Mouse (Mus musculus) embryonic facial prominence, embryonic 12.5 days (tissue): Measurements from ENCODE around the gene Heatr4. TPM values are rescaled to one million over a fixed set of nuclear protein-coding genes. Genes with fewer than 3 reads are reported as not detected.

Source experiments
- ATAC-seq: fragments of 200-750 bp; cut with Nextera tagmentation; 2 replicates; pipeline ENCODE4 v1.8.0; 2017; ENCODE audit not compliant: insufficient number of reproducible peaks, insufficient read depth, low FRiP score, low TSS enrichment
- H3K27ac ChIP-seq: fragments of 300-500 bp; sonication (generic); 2 replicates; pipeline ENCODE4 v1.5.1; 2016; ENCODE audit warnings: mild to moderate bottlenecking
- H3K27me3 ChIP-seq: fragments of 300-500 bp; sonication (generic); 2 replicates; pipeline ENCODE4 v1.6.1; 2016; ENCODE audit warnings: mild to moderate bottlenecking, moderate library complexity
- H3K36me3 ChIP-seq: fragments of 300-500 bp; sonication (generic); 2 replicates; pipeline ENCODE4 v1.6.1; 2016; ENCODE audit warnings: mild to moderate bottlenecking
- H3K4me1 ChIP-seq: fragments of 300-500 bp; sonication (generic); 2 replicates; pipeline ENCODE4 v1.6.1; 2016
- H3K4me2 ChIP-seq: fragments of 300-500 bp; sonication (generic); replicated peaks from 2 replicates; pipeline ENCODE4 v1.6.1; 2016; ENCODE audit warnings: mild to moderate bottlenecking, moderate library complexity
- H3K4me3 ChIP-seq: fragments of 300-500 bp; sonication (generic); 2 replicates; pipeline ENCODE4 v1.5.1; 2016; ENCODE audit warnings: mild to moderate bottlenecking
- H3K9ac ChIP-seq: fragments of 300-500 bp; sonication (generic); 2 replicates; pipeline ENCODE4 v1.6.1; 2016; ENCODE audit warnings: mild to moderate bottlenecking, moderate library complexity
- H3K9me3 ChIP-seq: fragments of 300-500 bp; sonication (generic); 2 replicates; pipeline ENCODE4 v1.6.1; 2016; ENCODE audit warnings: mild to moderate bottlenecking, moderate library complexity
- WGBS: fragments of 180-500 bp; shearing (Covaris S2); methylation state at CpG from one replicate; pipeline ENCODE4 v1.1.7; 2016; 5-methylcytosine and 5-hydroxymethylcytosine counted together
- polyA plus RNA-seq: library from polyadenylated mRNA; unstranded; fragments of >200 nt; fragmentation: Nextera tagmentation; extraction: Ambion mirVana; gene quantifications from 2 replicates; pipeline ENCODE4 v1.2.1, GENCODE M21; 2016

The Heatr4 gene
- polyA plus RNA-seq, 1 experiment from 2014 or later: not detected

GRCm38 (mm10) chr12:83925160-83925703 lies 59.4 kb downstream of the Heatr4 start:
- no peak for ATAC-seq
- Histone ChIP-seq H3K4me1 (peaks cover 10% of the 10 kb centered on the region), H3K9me3 (no peaks in the 10 kb centered on the region), H3K4me2 (no peak overlapping the region), H3K27me3 (no peaks in the 10 kb centered on the region), H3K36me3 (no peaks in the 10 kb centered on the region), H3K4me3 (no peak overlapping the region), H3K9ac (no peak overlapping the region), H3K27ac (no peak overlapping the region)
- WGBS: 61% methylated on average over 7 of the region's 7 CpGs

DNA sequence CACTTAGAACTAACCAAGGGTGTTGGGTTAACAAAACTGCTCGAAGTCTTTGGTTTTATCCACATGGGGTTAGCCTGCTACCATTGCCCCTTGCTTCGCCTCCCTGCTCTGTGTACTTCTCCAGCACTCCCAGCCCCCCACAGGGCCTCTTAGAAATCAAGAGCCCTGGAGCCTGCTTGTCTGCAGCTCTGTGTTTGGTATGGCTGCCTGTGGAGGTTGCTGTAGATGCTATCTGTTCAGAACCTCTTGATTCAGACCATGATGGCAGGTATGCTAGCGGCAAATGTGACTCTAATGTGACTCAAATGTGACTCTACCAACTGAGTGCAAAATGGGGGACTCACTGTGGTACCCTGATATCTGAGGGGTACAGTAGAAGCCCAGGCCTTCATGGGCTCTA lies 60.3 kb downstream of the Heatr4 start:
- no peak for ATAC-seq
- Histone ChIP-seq H3K9me3 (no peaks in the 10 kb centered on the region), H3K4me2 (no peak overlapping the region), H3K9ac (no peak overlapping the region), H3K27ac (no peak overlapping the region), H3K4me1 (peaks cover 15% of the 10 kb centered on the region), H3K27me3 (no peaks in the 10 kb centered on the region), H3K36me3 (no peaks in the 10 kb centered on the region), H3K4me3 (no peak overlapping the region)
- WGBS: 60% methylated on average over 3 of the region's 3 CpGs

DNA sequence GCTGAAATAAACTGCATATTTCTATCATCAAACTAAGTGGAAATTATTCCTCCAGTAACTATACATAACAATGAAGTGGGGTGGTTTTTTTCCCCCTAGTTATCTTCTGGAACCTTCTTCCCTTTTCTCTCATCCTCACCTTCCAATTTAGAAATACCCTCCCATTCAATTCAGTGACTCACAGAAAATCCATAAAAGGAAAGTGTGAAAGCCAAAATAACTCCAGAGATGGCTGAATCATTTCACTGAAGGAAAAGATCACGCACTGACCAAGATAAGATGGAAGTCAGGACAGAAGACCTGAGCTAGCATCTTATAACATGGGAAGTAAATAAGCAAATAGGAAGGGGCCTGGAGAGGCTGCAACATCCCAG lies 61.2 kb downstream of the Heatr4 start:
- Histone ChIP-seq H3K9ac (no peak overlapping the region), H3K36me3 (no peaks in the 10 kb centered on the region), H3K4me1 (peaks cover 15% of the 10 kb centered on the region), H3K4me3 (no peak overlapping the region), H3K4me2 (no peak overlapping the region), H3K27me3 (no peaks in the 10 kb centered on the region), H3K9me3 (no peaks in the 10 kb centered on the region), H3K27ac (no peak overlapping the region)
- WGBS: 91% methylated on average over 1 of the region's 1 CpGs
- ATAC-seq: no peak

DNA sequence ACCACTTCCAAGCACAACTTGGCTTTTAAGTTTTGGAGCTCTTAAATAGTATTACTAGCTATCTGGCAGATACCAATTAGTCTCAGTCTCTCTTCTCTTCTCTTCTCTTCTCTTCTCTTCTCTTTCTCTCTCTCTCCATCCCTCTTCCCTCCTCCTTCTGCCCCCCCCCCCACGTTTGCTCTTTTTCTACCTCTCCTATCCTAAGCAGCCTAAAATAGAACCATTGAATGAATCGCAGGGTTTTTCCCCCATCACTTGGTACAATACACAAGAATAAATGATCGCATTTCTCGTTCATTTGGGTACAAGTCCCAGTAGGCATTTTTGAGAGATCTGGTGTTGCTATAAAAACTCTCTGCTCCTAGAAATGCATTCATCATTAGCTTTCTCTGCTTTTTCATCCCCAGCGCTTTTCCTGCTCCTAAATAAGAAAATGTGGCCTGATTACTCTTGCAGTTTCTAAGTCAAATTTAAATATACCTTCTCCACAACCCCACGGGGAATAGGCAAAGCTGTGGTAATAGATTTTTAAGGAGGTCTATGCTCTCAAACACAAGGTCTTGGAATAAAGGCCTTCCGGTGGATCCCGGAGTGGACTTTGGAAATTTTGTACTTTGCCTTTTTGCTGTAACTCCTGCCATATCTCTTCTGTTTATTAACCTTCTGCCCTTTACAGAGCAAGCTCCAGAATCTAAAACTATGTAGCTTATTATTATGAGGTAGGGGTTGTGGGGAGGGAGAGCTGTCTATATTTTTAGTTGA lies 61.7 kb downstream of the Heatr4 start:
- Histone ChIP-seq H3K9ac (peak overlapping the region; percentile 52), H3K4me3 (peak overlapping the region; percentile 94), H3K27me3 (no peaks in the 10 kb centered on the region), H3K4me2 (peak overlapping the region; percentile 56), H3K4me1 (peaks cover 15% of the 10 kb centered on the region), H3K9me3 (no peaks in the 10 kb centered on the region), H3K27ac (peak overlapping the region; percentile 81), H3K36me3 (no peaks in the 10 kb centered on the region)
- WGBS: 35% methylated on average over 8 of the region's 8 CpGs
- ATAC-seq: no peak

DNA sequence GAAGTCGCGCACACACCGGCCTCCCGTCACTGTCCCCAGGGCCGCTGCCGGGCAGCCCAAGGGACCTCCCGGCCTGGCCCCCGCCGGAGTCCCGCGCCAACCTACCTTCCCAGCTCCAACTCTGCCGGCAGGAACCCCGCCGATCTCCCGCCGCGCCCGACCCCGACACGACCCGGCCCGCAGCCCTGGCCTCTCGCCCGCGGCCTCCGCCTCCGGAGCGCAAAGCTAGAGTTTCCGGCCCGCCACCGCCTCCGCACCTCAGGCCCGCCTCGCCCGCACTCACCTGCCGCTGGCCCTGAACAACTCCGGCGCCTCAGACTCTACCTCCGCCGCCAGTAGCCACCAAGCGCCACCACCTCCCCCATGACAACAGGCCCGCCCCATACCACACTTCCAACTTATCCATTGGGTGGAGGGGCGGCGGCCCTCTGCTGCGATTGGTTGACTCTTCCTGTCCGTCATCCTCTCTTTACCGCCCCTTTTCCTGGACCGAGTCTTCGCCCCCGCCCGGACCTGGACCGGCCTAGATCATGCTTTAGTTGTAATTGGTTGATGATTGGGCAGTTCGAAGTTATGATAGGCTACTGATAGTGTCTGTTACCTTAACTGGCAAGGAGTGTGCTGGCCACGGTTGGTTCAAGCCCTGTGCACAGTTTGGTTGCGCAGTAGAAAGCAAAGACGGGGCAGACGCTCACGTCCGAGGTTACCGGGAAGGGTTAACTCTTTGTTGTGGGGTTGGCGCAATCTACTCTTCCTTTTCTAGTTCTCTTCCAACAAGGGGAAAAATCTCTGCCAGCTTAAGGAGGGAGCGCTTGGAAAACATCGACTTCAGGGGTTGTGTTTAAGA lies 62.9 kb downstream of the Heatr4 start, which contains the start of gene Numb:
Numb (minus strand) TSS at position 400 of the 847 bp plus-strand sequence.
- Histone ChIP-seq H3K27me3 (no peaks in the 10 kb centered on the region), H3K9me3 (no peaks in the 10 kb centered on the region), H3K36me3 (no peaks in the 10 kb centered on the region), H3K4me1 (peaks cover 15% of the 10 kb centered on the region), H3K4me3 (peak within 1 kb of the TSS; percentile 94), H3K9ac (peak within 1 kb of the TSS; percentile 91), H3K4me2 (peak within 1 kb of the TSS; percentile 83), H3K27ac (peak within 1 kb of the TSS; percentile 93)
- under 1% methylated on average over 56 of the region's 63 CpGs for WGBS
- peak; percentile 100 for ATAC-seq

DNA sequence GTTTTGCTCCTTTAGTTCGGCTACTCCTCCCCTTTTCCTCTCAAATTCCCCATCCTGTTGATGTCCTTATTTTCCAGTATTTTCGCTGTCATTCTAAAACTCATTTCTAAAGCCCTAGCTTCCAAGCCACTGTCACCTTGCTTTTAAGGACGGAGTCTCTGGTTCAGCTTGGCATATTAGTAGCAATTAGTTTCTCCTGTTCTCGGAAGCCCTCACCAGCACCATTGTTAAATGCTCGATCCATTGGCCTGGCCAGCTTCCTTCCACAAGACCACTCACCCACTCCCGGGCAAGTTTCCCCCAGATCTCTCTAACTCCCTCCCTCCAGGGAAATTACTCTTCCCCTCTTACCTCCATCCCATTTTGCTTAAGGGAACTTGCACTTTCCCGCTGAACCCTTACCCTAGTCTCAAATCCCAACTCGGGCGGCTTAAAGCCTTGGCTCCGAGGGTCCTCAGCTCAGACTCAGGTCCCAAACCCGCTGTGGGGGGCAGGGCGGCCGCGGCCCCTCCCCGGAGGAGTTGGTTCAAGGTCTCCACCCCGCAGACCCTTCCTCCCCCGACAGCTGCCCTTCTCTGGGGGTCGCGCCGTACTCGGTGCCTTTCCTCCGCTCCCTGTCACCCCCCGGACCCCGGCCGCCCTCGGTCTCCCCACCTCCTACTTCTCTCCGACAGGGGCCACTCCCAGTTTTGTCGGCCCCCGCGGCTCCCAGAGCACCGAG lies 63.8 kb downstream of the Heatr4 start:
- no peaks in the 10 kb centered on the region for H3K27me3 ChIP-seq
- peak overlapping the region; percentile 83 for H3K4me2 ChIP-seq
- no peaks in the 10 kb centered on the region for H3K36me3 ChIP-seq
- H3K4me3 ChIP-seq: peak overlapping the region; percentile 94
- WGBS: 2% methylated on average over 31 of the region's 31 CpGs
- H3K9ac ChIP-seq: peak overlapping the region; percentile 91
- H3K27ac ChIP-seq: peak overlapping the region; percentile 93
- peaks cover 15% of the 10 kb centered on the region for H3K4me1 ChIP-seq
- no peak for ATAC-seq
- H3K9me3 ChIP-seq: no peaks in the 10 kb centered on the region

- WGBS: 77% methylated on average over 9 of the region's 9 CpGs
- H3K27ac ChIP-seq: no peak overlapping the region
These were observed 67.8 kb downstream of the Heatr4 start for GRCm38 (mm10) chr12:83916884-83917283.

GRCm38 (mm10) chr12:83914797-83915196 lies 69.9 kb downstream of the Heatr4 start:
- Histone ChIP-seq H3K4me3 (no peak overlapping the region), H3K27ac (no peak overlapping the region), H3K4me2 (no peak overlapping the region), H3K36me3 (peaks cover 2% of the 10 kb centered on the region; the same call in 1 of the 2 replicates), H3K4me1 (0 out of 2 replicates have a peak, but pooled peaks cover under 1% of the 10 kb centered on the region), H3K27me3 (no peaks in the 10 kb centered on the region), H3K9ac (no peak overlapping the region), H3K9me3 (no peaks in the 10 kb centered on the region)
- ATAC-seq: no peak
- 80% methylated on average over 1 of the region's 1 CpGs for WGBS

More at GRCm38 (mm10) chr12:83916884-83917283, 67.8 kb downstream of the Heatr4 start:
- H3K9me3 ChIP-seq: no peaks in the 10 kb centered on the region
- H3K9ac ChIP-seq: no peak overlapping the region
- H3K4me3 ChIP-seq: no peak overlapping the region
- H3K27me3 ChIP-seq: no peaks in the 10 kb centered on the region
- H3K4me1 ChIP-seq: peaks cover 6% of the 10 kb centered on the region; the same call in 1 of the 2 replicates
- H3K36me3 ChIP-seq: peaks cover 2% of the 10 kb centered on the region; the same call in 1 of the 2 replicates
- no peak overlapping the region for H3K4me2 ChIP-seq
- no peak for ATAC-seq

DNA sequence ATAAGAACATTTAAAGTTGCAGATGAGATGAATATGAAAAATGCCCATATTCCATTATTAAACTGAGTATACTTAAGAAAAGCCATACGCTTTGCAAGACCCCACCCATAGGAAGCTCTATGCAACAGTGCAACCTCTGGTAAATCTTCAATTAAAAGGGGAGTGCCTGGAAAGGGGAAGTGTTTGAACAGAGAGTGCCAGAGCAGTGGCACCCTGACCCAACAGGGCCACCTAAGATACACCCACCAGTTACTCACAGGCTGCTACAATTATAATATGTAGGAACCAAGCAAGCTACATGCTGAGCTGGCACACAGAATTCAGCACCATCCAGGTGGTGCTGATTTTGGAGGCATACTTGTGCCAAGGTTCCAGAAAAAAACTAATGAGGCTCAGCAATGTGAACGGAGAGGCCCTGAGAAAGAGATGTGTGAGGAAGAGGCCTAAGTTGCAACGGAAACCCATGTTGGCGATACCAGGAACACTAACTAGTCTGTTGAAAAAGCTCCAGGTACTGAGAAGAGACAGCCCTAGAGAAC lies 70.4 kb downstream of the Heatr4 start:
- Histone ChIP-seq H3K36me3 (peaks cover 2% of the 10 kb centered on the region; the same call in 1 of the 2 replicates), H3K9me3 (no peaks in the 10 kb centered on the region), H3K27me3 (no peaks in the 10 kb centered on the region), H3K4me3 (no peak overlapping the region), H3K4me1 (no peaks in the 10 kb centered on the region), H3K4me2 (no peak overlapping the region), H3K9ac (no peak overlapping the region), H3K27ac (no peak overlapping the region)
- no peak for ATAC-seq
- WGBS: 92% methylated on average over 4 of the region's 4 CpGs

DNA sequence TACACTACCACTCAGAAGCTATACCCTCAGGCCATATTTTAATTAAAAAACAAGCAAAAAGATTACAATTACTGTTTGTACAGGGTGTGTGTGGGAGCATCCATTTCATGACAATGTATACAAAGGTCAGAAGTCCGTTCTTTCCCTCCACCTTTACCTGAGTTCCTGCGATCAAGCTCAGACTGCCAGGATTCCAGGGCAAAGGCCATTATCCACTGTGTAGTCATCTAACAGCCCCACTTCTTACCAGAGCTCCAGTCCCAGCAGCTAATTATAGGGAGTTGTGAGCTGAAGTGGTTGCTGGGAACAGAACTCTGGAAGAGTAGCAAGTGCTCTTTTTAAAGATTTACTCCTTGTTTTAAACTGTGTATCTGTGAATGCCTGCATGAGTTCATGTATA lies 74.2 kb downstream of the Heatr4 start:
- Histone ChIP-seq H3K9me3 (no peaks in the 10 kb centered on the region), H3K27me3 (no peaks in the 10 kb centered on the region), H3K4me3 (no peak overlapping the region), H3K9ac (no peak overlapping the region), H3K4me2 (no peak overlapping the region), H3K4me1 (no peaks in the 10 kb centered on the region), H3K36me3 (peaks cover 2% of the 10 kb centered on the region; the same call in 1 of the 2 replicates), H3K27ac (no peak overlapping the region)
- WGBS: 84% methylated on average over 2 of the region's 2 CpGs
- ATAC-seq: no peak
